Mouse (Mus musculus) MEL (cell line): Measurements from ENCODE around the gene Gm20388. TPM values are rescaled to one million over a fixed set of nuclear protein-coding genes. Genes with fewer than 3 reads are reported as not detected.

ENCODE experiments used
- DNase-seq: peaks from one replicate; pipeline ENCODE4 v3.0.0; 2011; ENCODE audit warnings: low read depth, low spot score
- H3K27ac ChIP-seq: 2 replicates; pipeline ENCODE4 v1.5.1; 2012; ENCODE audit warnings: low read depth, mild to moderate bottlenecking, control low read depth, low read length, moderate library complexity; ENCODE audit not compliant: control insufficient read depth
- H3K27me3 ChIP-seq, 2 experiments: fragments of 150-350 bp in 1 of 2; sonication (generic) in 1 of 2; 2 replicates each; pipeline ENCODE4 v1.6.1; 2012; ENCODE audit warnings: low read length in 2 of 2, mild to moderate bottlenecking in 2 of 2, improper control_type of control experiment in 1 of 2, moderate library complexity in 1 of 2; ENCODE audit not compliant: insufficient read depth in 2 of 2, control insufficient read depth in 1 of 2
- H3K36me3 ChIP-seq, 2 experiments: 2 replicates each; pipeline ENCODE4 v1.6.1; 2012 to 2014; ENCODE audit warnings: low read length in 2 of 2, improper control_type of control experiment in 1 of 2, inconsistent platforms in 1 of 2, mild to moderate bottlenecking in 1 of 2; ENCODE audit not compliant: insufficient read depth in 2 of 2, control insufficient read depth in 1 of 2
- H3K4me1 ChIP-seq, 2 experiments: fragments of 150-350 bp in 1 of 2; sonication (generic) in 1 of 2; 2 replicates each; pipeline ENCODE4 v1.6.1; 2012; ENCODE audit warnings: low read length in 2 of 2, improper control_type of control experiment in 1 of 2, mild to moderate bottlenecking in 1 of 2; ENCODE audit not compliant: insufficient read depth in 2 of 2, control insufficient read depth in 1 of 2
- H3K4me3 ChIP-seq, 2 experiments: fragments of 150-350 bp in 1 of 2; sonication (generic) in 1 of 2; 2 replicates each; pipeline ENCODE4 v1.5.1; 2012; ENCODE audit warnings: low read depth in 2 of 2, low read length in 2 of 2, mild to moderate bottlenecking in 2 of 2, moderate library complexity in 2 of 2, control low read depth in 1 of 2, improper control_type of control experiment in 1 of 2; ENCODE audit not compliant: control insufficient read depth in 1 of 2, insufficient read depth in 1 of 2
- H3K79me2 ChIP-seq: 2 replicates; pipeline ENCODE4 v1.6.1; 2012; ENCODE audit warnings: mild to moderate bottlenecking, low read length, moderate library complexity; ENCODE audit not compliant: control insufficient read depth, poor library complexity, insufficient read depth
- H3K9ac ChIP-seq: 2 replicates; pipeline ENCODE4 v1.6.1; 2012; ENCODE audit warnings: low read depth, mild to moderate bottlenecking, control low read depth, low read length, moderate library complexity; ENCODE audit not compliant: control insufficient read depth, poor library complexity, severe bottlenecking
- H3K9me3 ChIP-seq: fragments of 150-350 bp; sonication (generic); replicated peaks from 2 replicates; pipeline ENCODE4 v1.6.1; 2012; ENCODE audit warnings: mild to moderate bottlenecking, low read length, improper control_type of control experiment, moderate library complexity; ENCODE audit not compliant: insufficient read depth
- CHD1 ChIP-seq: IDR thresholded peaks from 2 replicates; pipeline ENCODE4 v1.6.1; 2012; ENCODE audit warnings: low read depth, mild to moderate bottlenecking, inconsistent platforms, low read length, improper control_type of control experiment
- EP300 ChIP-seq, 2 experiments: IDR thresholded peaks; 2 replicates each; pipeline ENCODE4 v1.6.1; 2011; ENCODE audit warnings: improper control_type of control experiment in 2 of 2, low read length in 2 of 2, low read depth in 1 of 2, mild to moderate bottlenecking in 1 of 2
- ETS1 ChIP-seq: IDR thresholded peaks from 2 replicates; pipeline ENCODE4 v1.6.1; 2012; ENCODE audit warnings: low read depth, mild to moderate bottlenecking, inconsistent platforms, low read length, improper control_type of control experiment, moderate library complexity
- GABPA ChIP-seq: IDR thresholded peaks from 2 replicates; pipeline ENCODE4 v1.6.1; 2012; ENCODE audit warnings: low read depth, mild to moderate bottlenecking, inconsistent platforms, low read length, improper control_type of control experiment, moderate library complexity
- GATA1 ChIP-seq: IDR thresholded peaks from 2 replicates; pipeline ENCODE4 v1.6.1; 2011; ENCODE audit warnings: low read depth, low read length, improper control_type of control experiment
- JUND ChIP-seq: IDR thresholded peaks from 2 replicates; pipeline ENCODE4 v1.6.1; 2011; ENCODE audit warnings: low read depth, mild to moderate bottlenecking, improper control_type of control experiment, low read length
- KAT2A ChIP-seq: conservative IDR thresholded peaks from 2 replicates; pipeline ENCODE4 v1.6.1; 2012; ENCODE audit warnings: low read depth, low read length, improper control_type of control experiment, inconsistent platforms
- MEF2A ChIP-seq: IDR thresholded peaks from 2 replicates; pipeline ENCODE4 v1.6.1; 2014; ENCODE audit warnings: low read depth, mild to moderate bottlenecking, inconsistent platforms, low read length, improper control_type of control experiment; ENCODE audit not compliant: poor library complexity, insufficient replicate concordance, severe bottlenecking; ENCODE audit errors: extremely low read depth
- MYB ChIP-seq: IDR thresholded peaks from 2 replicates; pipeline ENCODE4 v1.6.1; 2011; ENCODE audit warnings: mild to moderate bottlenecking, low read depth, low read length, improper control_type of control experiment
- NELFE ChIP-seq: IDR thresholded peaks from 2 replicates; pipeline ENCODE4 v1.6.1; 2011; ENCODE audit warnings: low read depth, low read length, improper control_type of control experiment
- POLR2AphosphoS2 ChIP-seq: IDR thresholded peaks from 2 replicates; pipeline ENCODE4 v1.6.1; 2011; ENCODE audit warnings: low read length, improper control_type of control experiment
- POLR2AphosphoS5 ChIP-seq: IDR thresholded peaks from 2 replicates; pipeline ENCODE4 v1.6.1; 2012; ENCODE audit warnings: low read depth, borderline replicate concordance, mild to moderate bottlenecking, inconsistent platforms, low read length, moderate library complexity, mixed read lengths
- SIN3A ChIP-seq: IDR thresholded peaks from 2 replicates; pipeline ENCODE4 v1.6.1; 2012; ENCODE audit warnings: low read length, improper control_type of control experiment, inconsistent platforms
- UBTF ChIP-seq: IDR thresholded peaks from 2 replicates; pipeline ENCODE4 v1.6.1; 2012; ENCODE audit warnings: low read depth, mild to moderate bottlenecking, inconsistent platforms, low read length, improper control_type of control experiment, moderate library complexity, borderline replicate concordance; ENCODE audit not compliant: insufficient read depth
- USF1 ChIP-seq: IDR thresholded peaks from 2 replicates; pipeline ENCODE4 v1.6.1; 2014; ENCODE audit warnings: low read depth, mild to moderate bottlenecking, inconsistent platforms, low read length, improper control_type of control experiment, moderate library complexity
- ZKSCAN1 ChIP-seq: IDR thresholded peaks from 2 replicates; pipeline ENCODE4 v1.6.1; 2012; ENCODE audit warnings: low read depth, mild to moderate bottlenecking, inconsistent platforms, low read length, improper control_type of control experiment, moderate library complexity
- polyA plus RNA-seq, 2 experiments: library from polyadenylated mRNA; stranded (reverse) in 1 of 2; unstranded in 1 of 2; fragments of >175 nt in 1 of 2; fragments of >200 nt in 1 of 2; gene quantifications; 2 replicates each; pipeline versions ENCODE4 v1.2.1 to v1.2.4; 2012; ENCODE audit warnings: low replicate concordance in 2 of 2, low read depth in 1 of 2; ENCODE audit not compliant: insufficient read length in 2 of 2, insufficient read depth in 1 of 2, missing spikeins in 1 of 2
- total RNA-seq: library from RNA; depleted of rRNA; stranded (reverse); fragments of 300-350 nt; gene quantifications from 2 replicates; pipeline ENCODE4 v1.2.3, GENCODE M21; 2012

The Gm20388 gene
- total and polyA plus RNA-seq, 3 experiments: 11.1 to 17.8 TPM; not detected in 1

DNA sequence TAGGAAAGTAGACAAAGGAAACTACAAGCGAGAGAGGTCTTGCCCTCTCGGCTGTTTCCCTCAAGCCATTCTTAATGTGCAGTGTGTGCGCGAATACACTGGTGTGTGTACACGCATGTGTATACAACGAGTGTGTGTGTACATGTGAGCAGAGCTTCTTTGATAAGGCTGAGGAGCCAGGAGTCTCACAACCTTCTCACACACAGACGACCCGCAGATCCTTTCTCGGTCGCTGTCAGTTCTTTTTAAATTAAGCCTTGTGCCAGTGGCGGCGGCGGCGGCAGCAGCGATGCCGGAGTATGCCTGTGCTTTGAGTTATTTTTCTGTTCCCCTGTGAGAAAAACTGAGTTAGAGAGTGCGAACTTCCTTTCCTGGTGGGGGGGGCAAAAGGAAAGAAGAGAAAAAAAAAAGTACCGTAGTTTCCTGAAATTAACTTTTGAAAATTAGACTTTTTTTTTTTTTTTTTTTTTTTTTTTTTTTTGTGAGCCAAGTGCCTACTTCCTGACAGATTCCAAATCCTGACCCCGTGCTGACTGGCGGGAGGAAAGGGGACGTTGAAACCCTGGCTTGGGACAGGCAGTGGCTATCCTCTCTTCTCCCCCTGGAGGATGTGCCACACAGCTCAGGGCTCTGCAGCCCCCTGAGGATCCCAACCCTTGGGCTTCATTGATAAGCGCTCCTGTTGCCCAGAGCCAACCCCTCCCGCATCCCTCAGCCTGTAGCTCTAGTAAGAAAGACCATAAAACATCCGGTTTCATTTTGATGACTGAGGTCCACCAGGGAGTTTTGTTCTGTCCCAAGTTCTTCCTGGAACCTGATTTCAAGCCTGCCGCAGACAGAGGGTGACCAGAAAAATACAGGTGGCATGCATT is 1038.2 kb downstream of the Gm20388 start:
- Histone ChIP-seq H3K79me2 (no peaks in the 10 kb centered on the region), H3K27ac (no peak overlapping the region), H3K4me3 (no peak overlapping the region), H3K9ac (no peak overlapping the region), H3K36me3 (no peaks in the 10 kb centered on the region), H3K9me3 (no peaks in the 10 kb centered on the region), H3K4me1 (no peaks in the 10 kb centered on the region), H3K27me3 (no peaks in the 10 kb centered on the region)
- no peak for TF ChIP-seq GATA1
- no peak for TF ChIP-seq POLR2AphosphoS5
- no peak for TF ChIP-seq MEF2A
- TF ChIP-seq UBTF: no peak
- TF ChIP-seq ETS1: no peak
- no peak for TF ChIP-seq NELFE
- no peak for TF ChIP-seq USF1
- no peak for TF ChIP-seq POLR2AphosphoS2
- TF ChIP-seq KAT2A: no peak
- no peak for TF ChIP-seq GABPA
- no peak for TF ChIP-seq ZKSCAN1
- no peak for TF ChIP-seq MYB
- no peak for TF ChIP-seq SIN3A
- TF ChIP-seq JUND: no peak
- no peak for TF ChIP-seq EP300 (IDR thresholded peaks at IDR 0.05; ENCODE audit: low read depth in 1 of 2, low read length in 2 of 2)
- no peak for DNase-seq

DNA sequence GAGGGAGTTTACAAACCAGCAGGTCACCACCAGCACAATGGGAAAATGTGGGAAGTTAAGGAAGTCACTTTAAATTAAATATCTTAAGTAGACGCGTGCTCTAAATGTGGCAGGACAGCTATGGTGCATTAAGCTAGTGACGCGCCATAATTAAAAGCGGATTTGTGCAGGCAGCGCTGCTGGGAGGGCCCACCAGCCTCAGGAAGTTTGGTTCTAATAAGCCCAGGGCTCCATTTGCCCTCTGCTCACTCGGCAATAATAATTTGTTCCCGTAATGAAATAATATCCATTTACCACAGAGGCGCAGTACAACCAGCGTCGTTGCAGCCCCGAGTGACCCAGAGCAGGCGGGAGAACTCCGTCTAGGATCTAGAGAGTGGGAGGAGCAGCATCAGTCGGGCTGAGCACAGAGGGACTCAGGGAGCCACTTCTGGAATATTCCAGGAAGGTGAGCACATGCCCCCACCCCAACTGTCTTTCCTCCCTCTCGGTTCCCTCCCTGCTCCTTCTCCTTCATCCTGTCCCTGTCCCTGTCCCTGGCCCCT is 1040.1 kb downstream of the Gm20388 start:
- no peaks in the 10 kb centered on the region for H3K4me1 ChIP-seq
- no peaks in the 10 kb centered on the region for H3K79me2 ChIP-seq
- H3K9me3 ChIP-seq: no peaks in the 10 kb centered on the region
- H3K27me3 ChIP-seq: no peaks in the 10 kb centered on the region
- H3K36me3 ChIP-seq: no peaks in the 10 kb centered on the region
- no peak for DNase-seq
- no peak for TF ChIP-seq POLR2AphosphoS2
- no peak for TF ChIP-seq JUND
- TF ChIP-seq CHD1: no peak
- TF ChIP-seq ETS1: no peak
- no peak for TF ChIP-seq MYB
- TF ChIP-seq GABPA: no peak
- TF ChIP-seq NELFE: no peak
- H3K4me3 ChIP-seq: no peak overlapping the region
- H3K27ac ChIP-seq: no peak overlapping the region
- no peak overlapping the region for H3K9ac ChIP-seq
